8 mouse cellular contexts compared by ENCODE assay signal in the genomic region with DNA sequence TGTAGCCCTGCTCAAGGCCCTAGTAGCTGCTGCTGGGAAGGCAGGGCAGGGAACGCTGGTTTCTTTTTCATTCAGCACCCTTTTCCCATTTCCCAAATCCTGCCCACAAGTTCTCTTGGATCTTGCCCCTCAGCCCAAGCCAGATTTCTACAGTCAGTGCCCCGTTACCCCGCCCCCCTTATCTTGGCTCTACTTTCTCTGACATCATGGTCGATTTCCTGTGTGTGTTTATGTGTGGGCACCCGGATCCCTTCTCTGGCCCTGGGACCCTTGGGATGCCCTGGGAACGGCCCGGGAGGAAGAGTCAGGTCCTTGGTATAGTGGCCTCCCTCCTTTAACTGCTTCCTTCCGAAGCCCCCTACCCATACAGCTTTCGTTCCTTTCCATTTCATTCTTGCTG. TPM values are rescaled to one million over a fixed set of nuclear protein-coding genes. Genes with fewer than 3 reads are reported as not detected.
DNase-seq lines count a peak whose midpoint lies in the region; ATAC-seq and TF ChIP-seq lines count a peak whose summit lies in the region.

No protein-coding gene starts in this region.

- 49% methylated on average over 9 of the region's 9 CpGs for WGBS in forebrain, embryonic 11.5 days
- 52% methylated on average over 9 of the region's 9 CpGs for WGBS in hindbrain, embryonic 15.5 days
- 26% methylated on average over 9 of the region's 9 CpGs for WGBS in olfactory bulb, adult 2 months

- ATAC-seq in forebrain, embryonic 11.5 days (replicated peaks; ENCODE audit: low FRiP score) = 0 out of 2 replicates have a peak, but pooled peaks have one; percentile 34
- no peak for ATAC-seq in hindbrain, embryonic 15.5 days (ENCODE audit: low FRiP score, low read depth)

- H3K4me2 ChIP-seq in forebrain, embryonic 11.5 days (ENCODE audit: low read depth, low read length, severe bottlenecking) = peak overlapping the region; percentile 86
- peak overlapping the region; percentile 90 for H3K4me2 ChIP-seq in hindbrain, embryonic 15.5 days

- peak; percentile 56 for DNase-seq in adrenal gland, adult 2 months
- DNase-seq in adrenal gland, adult 8-10 months = no peak
- DNase-seq in forebrain, embryonic 11.5 days (ENCODE audit: low spot score) = no peak
- DNase-seq in lung, adult 18-20 months = peak; percentile 47 to 71
- no peak for DNase-seq in layer of hippocampus, adult 8-10 months (ENCODE audit: low spot score in 2 of 2)
- no peak for DNase-seq in right cerebral cortex, adult 18-20 months

- H3K27me3 ChIP-seq in forebrain, embryonic 11.5 days (ENCODE audit: control insufficient read depth, insufficient read depth, low read length) = no peaks in the 10 kb centered on the region
- H3K27me3 ChIP-seq in hindbrain, embryonic 15.5 days = peaks cover 5% of the 10 kb centered on the region; the same call in 1 of the 2 replicates

- TF ChIP-seq POLR2A in olfactory bulb, adult 2 months (IDR thresholded peaks at IDR 0.05; ENCODE audit: insufficient read depth, low read depth, low read length) = no peak

- TF ChIP-seq CTCF in olfactory bulb, adult 2 months (IDR thresholded peaks at IDR 0.05; ENCODE audit: insufficient read depth, low read depth, low read length) = no peak

- no peaks in the 10 kb centered on the region for H3K9me3 ChIP-seq in forebrain, embryonic 11.5 days (ENCODE audit: control insufficient read depth, low read length)
- no peaks in the 10 kb centered on the region for H3K9me3 ChIP-seq in hindbrain, embryonic 15.5 days

- H3K36me3 ChIP-seq in forebrain, embryonic 11.5 days (ENCODE audit: control insufficient read depth, insufficient read depth, low read length) = peaks cover 2% of the 10 kb centered on the region; the same call in 1 of the 2 replicates
- H3K36me3 ChIP-seq in hindbrain, embryonic 15.5 days = no peaks in the 10 kb centered on the region

- H3K4me1 ChIP-seq in forebrain, embryonic 11.5 days (replicated peaks; ENCODE audit: control insufficient read depth, insufficient read depth, low read length) = peaks cover 7% of the 10 kb centered on the region
- peaks cover 12% of the 10 kb centered on the region for H3K4me1 ChIP-seq in hindbrain, embryonic 15.5 days (replicated peaks)
- peaks cover 9% of the 10 kb centered on the region; the same call in 1 of the 2 replicates for H3K4me1 ChIP-seq in olfactory bulb, adult 2 months (ENCODE audit: control insufficient read depth, insufficient read depth, low read length)

- H3K4me3 ChIP-seq in forebrain, embryonic 11.5 days (ENCODE audit: low read depth, low read length) = peak overlapping the region; percentile 58
- H3K4me3 ChIP-seq in hindbrain, embryonic 15.5 days = peak overlapping the region; percentile 44
- H3K4me3 ChIP-seq in olfactory bulb, adult 2 months (ENCODE audit: insufficient read depth, low read depth, low read length) = peak overlapping the region; percentile 4; the same call in 1 of the 2 replicates

- H3K27ac ChIP-seq in forebrain, embryonic 11.5 days (ENCODE audit: low read depth, low read length) = no peak overlapping the region
- H3K27ac ChIP-seq in hindbrain, embryonic 15.5 days (replicated peaks) = peak overlapping the region; percentile 14
- H3K27ac ChIP-seq in olfactory bulb, adult 2 months (ENCODE audit: insufficient read depth, low read depth, low read length) = no peak overlapping the region

- H3K9ac ChIP-seq in forebrain, embryonic 11.5 days (ENCODE audit: low read length) = peak overlapping the region; percentile 75
- 0 out of 2 replicates have a peak overlapping the region, but pooled peaks have one; percentile 48 for H3K9ac ChIP-seq in hindbrain, embryonic 15.5 days

RNA-seq across cellular contexts. Expression of gene Syde1, which starts 1.0 kb away (rescaled TPM):
- total RNA-seq in adrenal gland, adult 2 months (2021) = 10 to 100 TPM; 24.3 to 71.0 TPM
- 57.6 and 66.8 TPM in 2 replicates for polyA plus RNA-seq in adrenal gland, adult 2 months (2012; rRNA removed)
- total RNA-seq in adrenal gland, adult 8-10 months (2022) = 10 to 100 TPM; 33.9 to 74.0 (median 52.2) TPM
- polyA plus RNA-seq in forebrain, embryonic 11.5 days (2014; fragmentation: Nextera tagmentation; extraction: Ambion mirVana) = 13.5 and 14.3 TPM in 2 replicates
- 3.1 and 4.2 TPM in 2 replicates for polyA plus RNA-seq in hindbrain, embryonic 15.5 days (2015; fragmentation: Nextera tagmentation; extraction: Ambion mirVana)
- not detected in 2 replicates for polyA plus RNA-seq in olfactory bulb, adult 2 months (2012; ENCODE audit: insufficient read depth, insufficient read length, low replicate concordance, missing spikeins)
- total RNA-seq in layer of hippocampus, adult 8-10 months (2022) = 1 to 10 TPM; 6.7 to 9.4 (median 8.4) TPM

RNA-seq across cellular contexts. Expression of gene Ilvbl, which starts 16.6 kb away (rescaled TPM):
- total RNA-seq in adrenal gland, adult 2 months (2021) = 10 to 100 TPM; 39.1 to 70.4 TPM
- polyA plus RNA-seq in adrenal gland, adult 2 months (2012; rRNA removed) = 53.5 and 59.3 TPM in 2 replicates
- total RNA-seq in adrenal gland, adult 8-10 months (2022) = 10 to 100 TPM; 58.3 to 68.8 (median 61.9) TPM
- 22.6 and 29.4 TPM in 2 replicates for polyA plus RNA-seq in forebrain, embryonic 11.5 days (2014; fragmentation: Nextera tagmentation; extraction: Ambion mirVana)
- 65.0 and 69.9 TPM in 2 replicates for polyA plus RNA-seq in hindbrain, embryonic 15.5 days (2015; fragmentation: Nextera tagmentation; extraction: Ambion mirVana)
- not detected in 2 replicates for polyA plus RNA-seq in olfactory bulb, adult 2 months (2012; ENCODE audit: insufficient read depth, insufficient read length, low replicate concordance, missing spikeins)
- total RNA-seq in layer of hippocampus, adult 8-10 months (2022) = 10 to 100 TPM; 21.3 to 41.5 (median 31.6) TPM

RNA-seq across cellular contexts. Expression of gene Olfr1357, which starts 27.1 kb away (rescaled TPM):
- not detected for total RNA-seq in adrenal gland, adult 2 months (2021)
- not detected in 2 replicates for polyA plus RNA-seq in adrenal gland, adult 2 months (2012; rRNA removed)
- total RNA-seq in adrenal gland, adult 8-10 months (2022) = not detected
- not detected in 2 replicates for polyA plus RNA-seq in forebrain, embryonic 11.5 days (2014; fragmentation: Nextera tagmentation; extraction: Ambion mirVana)
- not detected in 2 replicates for polyA plus RNA-seq in hindbrain, embryonic 15.5 days (2015; fragmentation: Nextera tagmentation; extraction: Ambion mirVana)
- not detected in 2 replicates for polyA plus RNA-seq in olfactory bulb, adult 2 months (2012; ENCODE audit: insufficient read depth, insufficient read length, low replicate concordance, missing spikeins)
- not detected for total RNA-seq in layer of hippocampus, adult 8-10 months (2022)

Comparison
In these comparisons a context has a peak if more than half of its experiments do, and no peak if none do; other contexts are left out.
1. DNase-seq: peak in adrenal gland, adult 2 months (single experiment) and lung, adult 18-20 months (2 of 2); none in adrenal gland, adult 8-10 months (single experiment), forebrain, embryonic 11.5 days (single experiment), layer of hippocampus, adult 8-10 months (0 of 2) and right cerebral cortex, adult 18-20 months (single experiment).
2. H3K4me3 ChIP-seq: peak in every context shown above with its lines; median percentile 58 in forebrain, embryonic 11.5 days; 44 in hindbrain, embryonic 15.5 days; 4 in olfactory bulb, adult 2 months.